Comparison of ENCODE assay signal across 8 mouse cellular contexts in genomic region chr17:68837859-68838194, GRCm38 (mm10). TPM values are rescaled to one million over a fixed set of nuclear protein-coding genes. Genes with fewer than 3 reads are reported as not detected.
DNase-seq lines count a peak whose midpoint lies in the region; ATAC-seq and TF ChIP-seq lines count a peak whose summit lies in the region.

No protein-coding gene starts in this region.

- H3K36me3 ChIP-seq in kidney, adult 2 months (ENCODE audit: control insufficient read depth, insufficient read depth, low read length) = no peaks in the 10 kb centered on the region
- H3K36me3 ChIP-seq in embryonic facial prominence, embryonic 11.5 days (replicated peaks; ENCODE audit: control insufficient read depth, insufficient read depth, low read depth, low read length) = no peaks in the 10 kb centered on the region
- no peaks in the 10 kb centered on the region for H3K36me3 ChIP-seq in hindbrain, embryonic 10.5 days
- H3K36me3 ChIP-seq in midbrain, postnatal 0 days (ENCODE audit: insufficient read depth, low read length) = no peaks in the 10 kb centered on the region

- WGBS in kidney, adult 2 months = 20% methylated on average over 4 of the region's 4 CpGs
- WGBS in embryonic facial prominence, embryonic 11.5 days = 5% methylated on average over 4 of the region's 4 CpGs
- WGBS in hindbrain, embryonic 10.5 days = 3% methylated on average over 4 of the region's 4 CpGs
- WGBS in midbrain, postnatal 0 days = 5% methylated on average over 4 of the region's 4 CpGs

- H3K4me1 ChIP-seq in kidney, adult 2 months (ENCODE audit: control insufficient read depth, insufficient read depth, low read length) = no peaks in the 10 kb centered on the region
- H3K4me1 ChIP-seq in embryonic facial prominence, embryonic 11.5 days (ENCODE audit: control insufficient read depth, insufficient read depth, low read length) = peaks cover 7% of the 10 kb centered on the region; the same call in 1 of the 2 replicates
- peaks cover 41% of the 10 kb centered on the region for H3K4me1 ChIP-seq in hindbrain, embryonic 10.5 days (replicated peaks)
- H3K4me1 ChIP-seq in midbrain, postnatal 0 days (ENCODE audit: insufficient read depth, low read length) = peaks cover 9% of the 10 kb centered on the region

- no peaks in the 10 kb centered on the region for H3K9me3 ChIP-seq in embryonic facial prominence, embryonic 11.5 days (replicated peaks; ENCODE audit: control insufficient read depth, low read length)
- H3K9me3 ChIP-seq in hindbrain, embryonic 10.5 days = no peaks in the 10 kb centered on the region
- H3K9me3 ChIP-seq in midbrain, postnatal 0 days (ENCODE audit: low read length) = no peaks in the 10 kb centered on the region

- DNase-seq in kidney, postnatal 4 days = peak; percentile 11 to 26
- no peak for DNase-seq in kidney, adult 2 months
- DNase-seq in embryonic facial prominence, embryonic 11.5 days (ENCODE audit: low spot score) = peak; percentile 14
- DNase-seq in hindbrain, embryonic 10.5 days (ENCODE audit: low spot score) = no peak
- peak; percentile 17 for DNase-seq in midbrain, postnatal 0 days (ENCODE audit: low spot score)
- DNase-seq in spleen, adult 12 weeks (ENCODE audit: low spot score) = no peak
- DNase-seq in gastrocnemius, adult 8-10 months (ENCODE audit: low spot score in 2 of 2) = no peak
- no peak for DNase-seq in lung, postnatal 36 days

- TF ChIP-seq CTCF in kidney, adult 2 months (conservative IDR thresholded peaks at IDR 0.05; ENCODE audit: insufficient read depth, insufficient read length, low read depth, low read length) = no peak
- no peak for TF ChIP-seq CTCF in midbrain, postnatal 0 days (IDR thresholded peaks at IDR 0.05)

- ATAC-seq in embryonic facial prominence, embryonic 11.5 days (replicated peaks; ENCODE audit: insufficient number of reproducible peaks, low FRiP score, low TSS enrichment, low read depth) = no peak
- ATAC-seq in midbrain, postnatal 0 days (ENCODE audit: low FRiP score) = no peak

- peak overlapping the region; percentile 75 for H3K4me2 ChIP-seq in embryonic facial prominence, embryonic 11.5 days (ENCODE audit: low read depth, low read length)
- peak overlapping the region; percentile 84 for H3K4me2 ChIP-seq in midbrain, postnatal 0 days (ENCODE audit: low read depth, low read length, poor library complexity, severe bottlenecking)

- no peak overlapping the region for H3K4me3 ChIP-seq in kidney, adult 2 months (ENCODE audit: insufficient read depth, low read depth, low read length)
- peak overlapping the region; percentile 46 for H3K4me3 ChIP-seq in embryonic facial prominence, embryonic 11.5 days (ENCODE audit: low read depth, low read length)
- H3K4me3 ChIP-seq in hindbrain, embryonic 10.5 days = peak overlapping the region; percentile 65
- peak overlapping the region; percentile 69 for H3K4me3 ChIP-seq in midbrain, postnatal 0 days (ENCODE audit: low read depth, low read length)

- peaks cover 7% of the 10 kb centered on the region for H3K27me3 ChIP-seq in kidney, adult 2 months (replicated peaks; ENCODE audit: control insufficient read depth, insufficient read depth, low read length)
- peaks cover 40% of the 10 kb centered on the region for H3K27me3 ChIP-seq in embryonic facial prominence, embryonic 11.5 days (ENCODE audit: control insufficient read depth, insufficient read depth, low read length)
- peaks cover 78% of the 10 kb centered on the region for H3K27me3 ChIP-seq in hindbrain, embryonic 10.5 days (ENCODE audit: insufficient read depth, poor library complexity, severe bottlenecking)
- H3K27me3 ChIP-seq in midbrain, postnatal 0 days (ENCODE audit: insufficient read depth, low read length) = 0 out of 2 replicates have a peak, but pooled peaks cover 2% of the 10 kb centered on the region

- peak overlapping the region; percentile 56 for H3K9ac ChIP-seq in embryonic facial prominence, embryonic 11.5 days (replicated peaks; ENCODE audit: low read length)
- H3K9ac ChIP-seq in midbrain, postnatal 0 days (replicated peaks; ENCODE audit: low read length, poor library complexity, severe bottlenecking) = peak overlapping the region; percentile 68

- TF ChIP-seq POLR2A in kidney, adult 2 months (IDR thresholded peaks at IDR 0.05; ENCODE audit: low read depth, low read length) = no peak

- no peak overlapping the region for H3K27ac ChIP-seq in kidney, adult 2 months (ENCODE audit: insufficient read depth, low read depth, low read length)
- no peak overlapping the region for H3K27ac ChIP-seq in embryonic facial prominence, embryonic 11.5 days (replicated peaks; ENCODE audit: low read depth, low read length)
- H3K27ac ChIP-seq in hindbrain, embryonic 10.5 days = peak overlapping the region; percentile 91
- H3K27ac ChIP-seq in midbrain, postnatal 0 days (ENCODE audit: low read depth, low read length) = no peak overlapping the region

RNA-seq across cellular contexts. Expression of gene Tmem200c, which starts 11.4 kb away (rescaled TPM):
- polyA plus RNA-seq in kidney, adult 2 months (2012; rRNA removed) = 0.14 and 0.18 TPM in 2 replicates
- polyA plus RNA-seq in embryonic facial prominence, embryonic 11.5 days (2014; fragmentation: Nextera tagmentation; extraction: Ambion mirVana) = 1.1 and 1.4 TPM in 2 replicates
- 1.7 and 2.6 TPM in 2 replicates for polyA plus RNA-seq in hindbrain, embryonic 10.5 days (2016; fragmentation: Nextera tagmentation; extraction: Ambion mirVana)
- 13.2 and 14.8 TPM in 2 replicates for total RNA-seq in midbrain, postnatal 0 days (2014; rRNA removed)
- 1.8 and 1.9 TPM in 2 replicates for polyA plus RNA-seq in midbrain, postnatal 0 days (2015; fragmentation: Nextera tagmentation; extraction: Ambion mirVana)
- total RNA-seq in gastrocnemius, adult 8-10 months (2022) = under 1 TPM; 0.07 to 0.25 (median 0.19) TPM

Comparison
In these comparisons a context has a peak if more than half of its experiments do, and no peak if none do; other contexts are left out.
1. DNase-seq: peak in kidney, postnatal 4 days (2 of 2), embryonic facial prominence, embryonic 11.5 days (single experiment) and midbrain, postnatal 0 days (single experiment); none in kidney, adult 2 months (single experiment), hindbrain, embryonic 10.5 days (single experiment), spleen, adult 12 weeks (single experiment), gastrocnemius, adult 8-10 months (0 of 2) and lung, postnatal 36 days (single experiment).